Mouse (Mus musculus) liver, embryonic 14.5 days (tissue): ENCODE measurements at regions not wholly inside any gene's neighbourhood (a gene's known extent, or its start where the extent isn't known, plus 50 kb on each side); places are given as distances from the start of the nearest gene placed in this dataset.

ENCODE experiments used
- ATAC-seq: fragments of 200-750 bp; cut with Nextera tagmentation; 2 replicates; pipeline ENCODE4 v1.8.0; 2017; ENCODE audit warnings: moderate number of reproducible peaks, mild to moderate bottlenecking, moderate library complexity; ENCODE audit not compliant: insufficient read depth
- DNase-seq, 3 experiments: peaks; one replicate each; pipeline ENCODE4 v3.0.0-alpha.2; 2012 to 2013; ENCODE audit warnings: low read depth in 3 of 3, low spot score in 3 of 3
- H3K27ac ChIP-seq: fragments of 300-500 bp; sonication (generic); 2 replicates; pipeline ENCODE4 v1.5.1; 2014; ENCODE audit warnings: moderate library complexity, mild to moderate bottlenecking, control low read depth, inconsistent platforms
- H3K27me3 ChIP-seq: fragments of 300-500 bp; sonication (generic); 2 replicates; pipeline ENCODE4 v1.6.1; 2014; ENCODE audit warnings: mild to moderate bottlenecking, low read length, moderate library complexity; ENCODE audit not compliant: control insufficient read depth, insufficient read depth
- H3K36me3 ChIP-seq: fragments of 300-500 bp; sonication (generic); replicated peaks from 2 replicates; pipeline ENCODE4 v1.6.1; 2014; ENCODE audit warnings: low read depth; ENCODE audit not compliant: control insufficient read depth, insufficient read depth
- H3K4me1 ChIP-seq, 2 experiments: fragments of 200-500 bp in 1 of 2; fragments of 300-500 bp in 1 of 2; sonication (generic) in 1 of 2; replicated peaks; 2 replicates each; pipeline ENCODE4 v1.6.1; 2012 to 2014; ENCODE audit warnings: antibody characterized with exemption in 1 of 2, inconsistent platforms in 1 of 2, low read length in 1 of 2; ENCODE audit not compliant: control insufficient read depth in 2 of 2, insufficient read depth in 2 of 2
- H3K4me2 ChIP-seq: fragments of 300-500 bp; sonication (generic); 2 replicates; pipeline ENCODE4 v1.6.1; 2014; ENCODE audit warnings: low read depth, mild to moderate bottlenecking, control low read depth, moderate library complexity
- H3K4me3 ChIP-seq, 2 experiments: fragments of 200-500 bp in 1 of 2; fragments of 300-500 bp in 1 of 2; sonication (generic) in 1 of 2; 2 replicates each; pipeline ENCODE4 v1.5.1; 2012 to 2014; ENCODE audit warnings: low read depth in 2 of 2, low read length in 2 of 2, mild to moderate bottlenecking in 2 of 2, control low read depth in 1 of 2, inconsistent platforms in 1 of 2, moderate library complexity in 1 of 2; ENCODE audit not compliant: insufficient read depth in 1 of 2
- H3K9ac ChIP-seq: fragments of 300-500 bp; sonication (generic); replicated peaks from 2 replicates; pipeline ENCODE4 v1.6.1; 2014; ENCODE audit warnings: mild to moderate bottlenecking, control low read depth, moderate library complexity
- H3K9me3 ChIP-seq: fragments of 300-500 bp; sonication (generic); 2 replicates; pipeline ENCODE4 v1.6.1; 2016; ENCODE audit warnings: low read length, mixed read lengths; ENCODE audit not compliant: control insufficient read depth
- CTCF ChIP-seq: IDR thresholded peaks from 2 replicates; pipeline ENCODE4 v1.5.1; 2016; ENCODE audit warnings: antibody characterized with exemption, low read depth, control low read depth
- EP300 ChIP-seq: IDR thresholded peaks from 2 replicates; pipeline ENCODE4 v1.6.1; 2016; ENCODE audit warnings: antibody characterized with exemption, low read depth
- WGBS: fragments of 180-500 bp; shearing (Covaris S2); extraction: QIAGEN DNeasy Blood & Tissue Kit; methylation state at CpG from one replicate; pipeline ENCODE4 v1.1.7; 2014; ENCODE audit not compliant: insufficient replicate concordance; 5-methylcytosine and 5-hydroxymethylcytosine counted together

DNA sequence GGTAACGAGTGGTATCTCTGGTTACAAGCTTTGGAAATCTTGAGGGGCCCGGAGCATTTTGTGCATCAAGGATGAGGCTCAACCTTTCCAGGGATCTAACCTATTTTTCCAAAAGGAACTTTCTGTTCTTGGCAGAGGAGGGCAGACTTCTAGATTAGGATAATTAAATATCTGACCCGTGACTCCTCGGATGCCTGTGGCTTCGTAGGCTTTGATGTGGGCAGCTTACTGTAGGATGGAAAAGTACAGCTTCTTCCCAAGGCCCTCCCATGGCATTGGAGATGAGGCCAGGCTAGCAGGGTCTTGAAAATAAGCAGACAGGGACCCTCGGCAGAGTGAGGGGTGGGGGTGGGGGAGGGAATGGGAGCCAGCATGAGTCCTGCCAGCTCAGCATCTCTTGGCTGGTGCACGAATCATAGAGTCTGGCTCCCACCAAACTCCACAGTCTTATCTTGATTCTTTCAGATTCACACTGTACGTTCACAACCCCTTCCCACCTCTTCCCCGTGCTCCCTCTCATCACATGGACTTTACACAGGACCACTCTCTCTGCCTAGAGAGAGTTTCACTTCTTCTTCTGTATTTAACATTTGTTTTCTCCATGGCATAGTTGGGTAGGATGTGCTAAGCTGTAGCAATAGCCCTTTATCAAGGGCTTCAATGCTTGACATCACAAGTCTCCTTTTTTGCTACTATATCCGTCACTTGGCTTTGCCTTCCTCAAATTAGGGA, 104.9 kb downstream of the E030025P04Rik start:
- Histone ChIP-seq H3K36me3 (no peaks in the 10 kb centered on the region), H3K4me2 (no peak overlapping the region), H3K27me3 (no peaks in the 10 kb centered on the region), H3K4me3 (no peak overlapping the region), H3K27ac (no peak overlapping the region), H3K9me3 (no peaks in the 10 kb centered on the region), H3K9ac (no peak overlapping the region), H3K4me1 (no peaks in the 10 kb centered on the region)
- WGBS: 42% methylated on average over 10 of the region's 10 CpGs
- DNase-seq: no peak
- ATAC-seq: no peak
- no peak for TF ChIP-seq CTCF
- TF ChIP-seq EP300: no peak

DNA sequence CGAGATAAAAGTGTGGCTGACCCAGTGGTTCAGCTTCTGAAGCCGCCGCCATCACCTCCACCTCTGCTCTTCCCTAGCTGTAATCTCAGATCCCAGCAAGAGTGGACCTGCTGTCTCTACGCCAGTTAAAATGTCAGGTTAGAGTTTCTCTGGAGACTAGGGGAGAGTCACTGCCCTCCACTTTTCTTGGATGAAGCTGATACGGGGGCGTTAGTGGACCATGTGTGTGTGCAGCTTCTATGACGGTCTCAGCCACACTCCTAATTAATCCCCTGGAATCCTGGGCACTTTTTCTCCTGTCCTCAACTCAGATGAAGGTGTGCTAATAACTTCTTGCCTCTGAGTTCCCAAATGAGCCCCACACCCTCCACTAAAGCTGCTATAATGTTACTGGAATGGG, 106.0 kb downstream of the E030025P04Rik start:
- 68% methylated on average over 7 of the region's 7 CpGs for WGBS
- DNase-seq: no peak
- H3K36me3 ChIP-seq: no peaks in the 10 kb centered on the region

DNA sequence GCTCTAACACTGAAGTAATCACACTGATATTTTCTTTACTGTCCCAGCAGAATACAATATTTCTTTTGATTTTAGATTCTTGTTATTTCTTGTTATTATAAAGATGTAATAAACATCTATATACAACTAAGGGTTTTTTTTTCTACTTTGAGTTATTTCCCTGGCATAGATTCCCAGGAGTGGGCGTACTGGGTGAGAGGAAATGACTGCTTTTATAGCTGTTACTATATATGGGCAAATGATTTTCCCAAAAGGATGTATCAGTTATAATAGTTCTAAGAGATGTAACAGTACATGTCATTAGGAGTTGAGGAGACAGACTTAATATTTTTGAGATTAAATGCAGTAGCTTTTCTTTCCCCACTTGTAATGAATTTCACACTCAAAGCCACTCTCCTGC, 109.6 kb downstream of the E030025P04Rik start:
- H3K36me3 ChIP-seq: no peaks in the 10 kb centered on the region
- H3K4me3 ChIP-seq: no peak overlapping the region
- H3K27me3 ChIP-seq: no peaks in the 10 kb centered on the region
- no peak for ATAC-seq
- no peak overlapping the region for H3K27ac ChIP-seq
- H3K4me1 ChIP-seq: no peaks in the 10 kb centered on the region
- no peak for DNase-seq
- 43% methylated on average over 1 of the region's 1 CpGs for WGBS
- TF ChIP-seq CTCF (no peak), EP300 (no peak)
- H3K4me2 ChIP-seq: no peak overlapping the region
- H3K9ac ChIP-seq: no peak overlapping the region
- no peaks in the 10 kb centered on the region for H3K9me3 ChIP-seq

More for the DNA sequence above, 106.0 kb downstream of the E030025P04Rik start:
- no peak for TF ChIP-seq CTCF
- TF ChIP-seq EP300: no peak
- ATAC-seq: no peak
- no peak overlapping the region for H3K9ac ChIP-seq
- H3K9me3 ChIP-seq: no peaks in the 10 kb centered on the region
- H3K4me2 ChIP-seq: no peak overlapping the region
- H3K27ac ChIP-seq: no peak overlapping the region
- no peaks in the 10 kb centered on the region for H3K27me3 ChIP-seq
- no peaks in the 10 kb centered on the region for H3K4me1 ChIP-seq
- no peak overlapping the region for H3K4me3 ChIP-seq

DNA sequence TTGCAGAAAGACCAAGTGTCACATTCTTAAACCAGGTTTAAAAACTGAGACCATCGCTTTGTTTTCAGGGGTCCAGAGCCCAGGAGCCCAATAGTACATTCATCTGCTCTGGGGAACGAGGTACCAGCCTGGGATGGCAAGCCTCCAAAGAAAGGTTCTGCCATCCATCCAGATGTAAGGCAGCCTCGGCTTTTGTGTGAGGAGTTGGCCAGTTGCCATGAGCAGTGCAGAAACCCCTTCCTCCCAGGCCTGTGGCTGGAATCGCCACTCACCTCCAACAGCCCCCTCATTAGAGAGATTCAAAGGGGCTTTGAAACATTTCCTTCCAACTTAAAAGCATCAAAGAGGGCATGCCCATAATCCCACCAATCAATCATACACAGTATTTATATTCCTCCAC, 110.1 kb downstream of the E030025P04Rik start:
- H3K36me3 ChIP-seq: no peaks in the 10 kb centered on the region
- DNase-seq (no peak), ATAC-seq (no peak)
- H3K9ac ChIP-seq: no peak overlapping the region
- H3K27me3 ChIP-seq: no peaks in the 10 kb centered on the region
- WGBS: 42% methylated on average over 4 of the region's 4 CpGs
- no peaks in the 10 kb centered on the region for H3K4me1 ChIP-seq
- H3K27ac ChIP-seq: no peak overlapping the region
- H3K4me3 ChIP-seq: no peak overlapping the region
- H3K4me2 ChIP-seq: no peak overlapping the region
- no peaks in the 10 kb centered on the region for H3K9me3 ChIP-seq
- TF ChIP-seq EP300: no peak
- TF ChIP-seq CTCF: no peak

DNA sequence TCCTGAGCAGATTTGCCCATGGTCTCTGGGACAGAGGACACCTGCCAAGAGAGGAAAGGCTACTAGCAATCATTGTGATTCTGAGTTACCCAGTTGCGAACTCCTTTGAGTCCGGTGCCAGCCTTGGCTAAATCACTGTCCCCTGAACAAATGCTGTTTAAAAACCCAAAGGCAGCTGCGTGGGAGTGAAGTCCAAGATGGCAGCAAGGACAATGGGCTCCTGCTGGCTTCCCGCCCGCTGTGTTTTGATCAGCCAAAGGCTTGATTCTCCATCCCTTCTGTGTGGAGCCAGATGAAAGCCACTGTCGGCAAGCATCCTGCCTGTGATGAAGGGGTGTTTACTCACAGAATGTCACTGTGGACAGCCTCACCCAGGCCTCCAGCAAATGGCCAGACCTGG, 111.4 kb downstream of the E030025P04Rik start:
- no peak overlapping the region for H3K4me2 ChIP-seq
- H3K4me1 ChIP-seq: no peaks in the 10 kb centered on the region
- TF ChIP-seq CTCF (no peak), EP300 (no peak)
- H3K36me3 ChIP-seq: no peaks in the 10 kb centered on the region
- no peaks in the 10 kb centered on the region for H3K27me3 ChIP-seq
- WGBS: 54% methylated on average over 6 of the region's 6 CpGs
- no peak overlapping the region for H3K4me3 ChIP-seq
- no peak overlapping the region for H3K9ac ChIP-seq
- ATAC-seq: no peak
- no peak overlapping the region for H3K27ac ChIP-seq
- DNase-seq: no peak
- no peaks in the 10 kb centered on the region for H3K9me3 ChIP-seq
